Mouse (Mus musculus) adrenal gland, postnatal 10 days (tissue): ENCODE results near the gene Rps16. TPM values are rescaled to one million over a fixed set of nuclear protein-coding genes. Genes with fewer than 3 reads are reported as not detected.
A peak's percentile ranks its signal among the peaks of the same experiment; 100 is the strongest.
"Not testable (repeated sequence)": the region's sequence is repeated elsewhere in the genome, so short reads cannot be mapped to it uniquely, and the experiment has no call there.

Experiments
- DNase-seq: peaks from one replicate; pipeline ENCODE4 v3.0.0; 2021; ENCODE audit warnings: mixed read lengths
- total RNA-seq, 2 experiments: library from RNA; stranded (reverse); gene quantifications; 2 replicates each; pipeline ENCODE4 v1.2.3; 2021

Rps16 gene
- total RNA-seq, 2 experiments from 2014 or later = 1,220 to 1,241 TPM

- DNase-seq = no peak
These were observed 23.5 kb downstream of the Rps16 start for GRCm38 (mm10) chr7:28373891-28374495.

GRCm38 (mm10) chr7:28374647-28375046, 24.2 kb downstream of the Rps16 start:
- DNase-seq = no peak

GRCm38 (mm10) chr7:28375176-28375921, 24.9 kb downstream of the Rps16 start:
- peak; percentile 93 for DNase-seq

GRCm38 (mm10) chr7:28376011-28376771, 25.7 kb downstream of the Rps16 start:
- DNase-seq = peak; percentile 85

GRCm38 (mm10) chr7:28377190-28378065, 27.0 kb downstream of the Rps16 start:
- no peak for DNase-seq

DNA sequence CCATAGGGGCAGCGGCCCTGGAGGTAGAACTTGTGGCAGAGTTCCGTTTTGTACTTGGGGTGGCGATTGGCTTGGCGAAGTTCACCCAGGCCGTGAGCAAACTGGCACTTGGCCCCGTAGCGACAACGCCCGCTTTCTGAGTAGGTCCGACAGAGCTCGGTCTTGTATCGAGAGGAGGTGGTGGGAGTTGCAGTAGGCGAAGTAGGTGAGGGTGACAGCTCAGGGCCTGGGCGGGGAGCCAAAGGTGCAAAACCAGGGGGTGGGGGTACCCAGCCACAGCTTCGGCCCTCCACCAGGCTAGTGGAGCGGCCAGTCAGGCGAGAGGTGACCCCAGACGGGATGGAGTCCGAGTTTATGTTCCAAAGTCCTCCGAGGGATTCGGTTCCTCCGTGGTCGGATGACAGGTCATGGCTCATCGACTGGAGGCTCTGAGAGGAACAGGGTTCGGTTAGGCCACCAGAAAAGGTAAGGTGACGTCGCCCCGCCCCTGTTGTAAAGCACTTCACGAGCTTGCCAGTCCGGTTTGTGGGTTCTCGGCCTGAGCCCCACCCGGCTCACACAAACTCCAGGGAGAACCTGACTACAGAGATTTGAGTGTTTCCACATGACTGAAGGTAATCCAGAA, 27.7 kb downstream of the Rps16 start:
- DNase-seq = peak; percentile 62

DNA sequence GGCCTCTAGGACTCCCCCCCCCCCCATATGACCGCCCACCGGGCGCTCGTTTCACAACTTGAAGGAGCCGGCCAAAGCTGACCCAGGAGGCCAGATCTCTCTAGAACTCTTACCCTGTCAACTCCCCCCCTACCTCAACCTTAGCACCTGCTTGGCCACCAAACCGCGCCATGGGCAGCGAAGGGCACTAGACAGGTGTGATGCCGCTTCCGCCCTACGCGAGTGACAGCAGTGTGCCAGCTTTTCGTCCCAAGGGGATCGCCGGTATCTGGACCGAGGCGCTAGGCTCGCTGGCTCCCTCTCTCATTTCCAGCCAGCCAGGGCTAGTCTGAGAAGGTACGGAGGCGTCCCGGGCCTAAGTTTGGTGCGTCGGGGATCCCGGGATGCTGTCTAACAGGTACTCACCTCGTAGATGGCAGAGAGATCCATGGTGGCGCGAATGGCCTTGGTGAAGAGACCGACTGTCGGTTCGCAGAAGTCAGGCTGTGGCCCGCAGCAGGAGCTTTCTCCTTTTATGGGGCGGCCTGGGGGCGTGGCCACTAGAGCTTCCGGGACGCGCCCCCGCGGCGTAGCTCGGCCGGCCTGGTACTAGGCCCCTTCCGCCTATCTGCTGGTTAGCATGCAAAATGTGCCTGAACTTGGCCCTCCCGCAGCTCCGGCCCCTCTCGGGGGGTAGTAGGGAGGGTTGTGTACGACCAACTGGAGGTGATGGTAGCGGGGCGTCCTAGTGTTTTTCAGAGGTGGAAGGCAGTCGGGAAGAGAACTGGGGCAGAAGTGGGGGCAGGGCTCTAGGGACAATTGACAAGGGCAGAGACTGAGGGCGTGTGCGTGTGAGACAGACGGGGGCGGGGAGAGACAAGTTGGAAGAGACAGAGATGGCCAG, 28.6 kb downstream of the Rps16 start:
- peak; percentile 98 for DNase-seq

DNA sequence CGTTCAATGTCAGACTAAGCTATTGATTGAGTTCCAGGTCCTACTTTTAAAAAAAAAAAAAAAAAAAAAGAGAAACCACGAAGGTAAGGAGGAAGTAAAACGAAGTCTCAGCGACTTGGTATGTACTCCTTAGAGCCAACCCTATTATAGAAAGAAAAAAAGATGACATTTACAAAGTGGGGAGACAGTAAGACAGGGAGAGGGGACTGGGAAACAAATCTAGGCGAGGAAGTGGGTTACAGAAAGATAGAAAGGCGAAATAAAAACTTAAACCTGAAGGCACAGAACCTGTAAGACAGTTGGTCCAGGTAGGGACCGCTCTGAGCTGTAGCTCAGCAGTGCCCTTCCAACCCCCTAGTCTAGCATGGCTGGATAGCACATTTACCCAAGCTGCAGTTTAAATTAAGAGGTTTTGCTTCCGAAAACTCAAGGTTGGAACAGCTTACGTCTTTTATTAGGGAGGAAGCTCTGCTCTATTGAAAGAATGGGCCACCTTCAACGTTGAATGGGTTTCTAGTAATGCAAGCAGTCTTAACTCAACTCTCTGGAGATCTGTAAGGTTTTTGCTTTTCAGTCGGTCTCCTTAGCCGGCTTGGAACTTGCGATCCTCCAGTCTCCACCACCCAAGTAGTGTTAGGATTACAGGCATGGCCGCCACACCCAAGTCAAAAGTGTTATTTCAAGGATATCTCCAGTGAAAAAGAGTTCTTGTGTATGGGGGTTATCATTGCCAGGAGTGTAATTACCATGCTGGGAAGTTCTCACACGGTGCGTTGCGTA, 30.0 kb downstream of the Rps16 start, which contains the start of gene Zfp36:
Gene Zfp36 (minus strand): TSS at position 17 of the 780 bp plus-strand sequence.
- DNase-seq = no peak

GRCm38 (mm10) chr7:28381017-28381790, 30.8 kb downstream of the Rps16 start:
- peak; percentile 90 for DNase-seq

DNA sequence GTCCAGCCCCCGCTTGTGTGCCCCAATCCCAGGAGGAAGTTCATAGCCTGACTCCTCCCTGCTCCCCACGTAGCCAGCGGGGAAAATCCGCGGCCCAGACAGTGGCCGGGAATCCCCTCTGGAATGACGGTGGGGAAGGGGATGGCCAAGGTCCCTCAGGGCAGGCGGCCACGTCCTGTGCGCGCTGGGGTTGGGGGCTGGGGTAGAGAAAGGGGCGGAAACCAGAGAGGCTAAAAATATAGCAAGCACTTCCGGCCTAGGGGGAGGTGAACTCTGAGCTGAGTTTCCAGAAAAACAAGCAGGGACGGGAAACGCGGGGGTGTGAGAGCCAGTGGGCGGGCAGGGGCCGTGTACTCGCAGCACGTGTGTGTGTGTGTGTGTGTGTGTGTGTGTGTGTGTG, 31.5 kb downstream of the Rps16 start:
- DNase-seq = peak; percentile 88

GRCm38 (mm10) chr7:28382347-28382951, 32.0 kb downstream of the Rps16 start:
- no peak for DNase-seq

DNA sequence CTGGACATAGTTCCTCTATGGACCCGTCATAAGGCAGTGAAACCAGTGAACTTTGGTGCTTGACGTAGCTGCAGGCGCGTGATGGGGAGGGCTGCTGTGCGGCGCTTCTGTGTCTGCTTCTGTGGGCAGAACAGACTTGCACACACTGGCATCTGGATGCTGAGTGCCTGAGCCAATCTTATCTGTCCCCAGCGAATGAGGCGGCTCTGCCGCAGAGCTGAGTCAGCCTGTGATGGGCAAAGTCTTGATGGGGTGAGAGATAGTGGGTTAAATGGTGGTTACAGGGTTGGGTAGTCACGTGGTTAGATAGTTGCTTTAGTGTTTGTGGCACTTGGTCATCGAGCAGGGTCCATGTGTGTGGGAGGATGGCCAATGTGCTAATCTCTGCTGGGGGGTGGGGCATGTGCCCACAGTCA, 32.5 kb downstream of the Rps16 start:
- DNase-seq = peak; percentile 66

- no peak for DNase-seq
These were observed 33.2 kb downstream of the Rps16 start for GRCm38 (mm10) chr7:28383606-28384005.

- no peak for DNase-seq
These were observed 33.7 kb downstream of the Rps16 start for GRCm38 (mm10) chr7:28384162-28384561.

GRCm38 (mm10) chr7:28385196-28385595, 34.7 kb downstream of the Rps16 start:
- DNase-seq = no peak

- DNase-seq = no peak
These were observed 35.6 kb downstream of the Rps16 start for GRCm38 (mm10) chr7:28386007-28386406.

DNA sequence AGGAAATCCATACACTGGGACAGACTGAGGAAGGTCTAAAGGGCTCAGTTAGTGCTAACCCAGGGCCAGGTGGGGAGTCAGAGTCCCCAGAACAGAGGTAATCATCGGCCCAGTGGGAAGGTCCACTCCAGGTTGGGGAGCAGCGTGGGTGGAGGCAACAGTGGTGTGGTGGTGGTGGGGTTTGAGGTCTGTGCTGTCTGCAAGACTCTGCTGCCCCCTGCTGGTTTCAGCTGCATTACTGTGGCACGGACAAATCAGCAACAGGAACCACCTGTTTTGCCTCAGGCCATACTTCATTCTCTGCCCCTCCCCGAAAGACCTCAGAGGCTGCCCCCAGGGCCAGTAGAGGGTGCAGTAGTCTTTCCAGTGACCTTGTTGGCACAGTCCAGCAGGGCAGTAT, 36.0 kb downstream of the Rps16 start:
- peak; percentile 90 for DNase-seq

GRCm38 (mm10) chr7:28386877-28387276, 36.4 kb downstream of the Rps16 start:
- not testable (repeated sequence) for DNase-seq
